Comparison of ENCODE assay signal across 8 mouse cellular contexts in the genomic region with DNA sequence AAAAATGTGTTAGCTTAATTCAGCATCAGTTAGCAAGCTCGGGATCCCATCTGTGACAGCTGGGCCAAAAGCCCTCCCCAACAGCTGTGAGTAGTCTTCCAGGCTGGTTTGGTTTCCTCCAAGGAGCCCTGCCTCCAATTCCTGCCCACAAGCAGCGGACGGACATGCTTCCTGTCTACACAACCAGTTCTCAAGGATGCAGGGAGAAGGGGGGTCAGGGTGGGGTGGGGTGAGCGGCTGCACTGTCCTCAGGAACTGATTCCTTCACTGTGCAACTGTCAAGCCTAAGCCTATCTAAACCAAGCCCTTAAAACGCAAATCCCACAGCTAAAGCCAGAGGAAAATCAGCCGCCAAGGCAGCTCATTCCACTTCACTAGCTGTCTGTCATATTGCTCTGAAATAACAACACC. TPM values are rescaled to one million over a fixed set of nuclear protein-coding genes. Genes with fewer than 3 reads are reported as not detected.
DNase-seq lines count a peak whose midpoint lies in the region; ATAC-seq lines count a peak whose summit lies in the region.

No protein-coding gene starts in this region.

- ATAC-seq in hindbrain, embryonic 16.5 days = no peak
- no peak for ATAC-seq in inflammation-experienced regulatory T-cells, adult 6 months

- DNase-seq in MN1 (ENCODE audit: low spot score) = peak; percentile 42
- DNase-seq in c-Kit-positive CD71-positive TER-119-positive erythroid progenitor cells, embryonic 14.5 days (ENCODE audit: low spot score) = peak; percentile 17
- DNase-seq in frontal cortex, postnatal 36 days (ENCODE audit: low spot score in 2 of 2) = peak; percentile 51 to 67
- peak; percentile 34 to 53 for DNase-seq in left cerebral cortex, adult 18-20 months (ENCODE audit: low spot score in 2 of 2)
- DNase-seq in lung, postnatal 25 days (ENCODE audit: low spot score) = peak; percentile 72
- DNase-seq in right cerebral cortex, postnatal 25 days = peak; percentile 41

- peaks cover 17% of the 10 kb centered on the region for H3K4me1 ChIP-seq in hindbrain, embryonic 16.5 days (ENCODE audit: control insufficient read depth, insufficient read depth, low read depth, low read length)

- H3K27me3 ChIP-seq in hindbrain, embryonic 16.5 days (replicated peaks; ENCODE audit: control insufficient read depth, insufficient read depth, low read length) = no peaks in the 10 kb centered on the region

- H3K4me2 ChIP-seq in hindbrain, embryonic 16.5 days (ENCODE audit: low read length) = peak overlapping the region; percentile 53

- WGBS in hindbrain, embryonic 16.5 days = 4% methylated on average over 6 of the region's 6 CpGs

- H3K9me3 ChIP-seq in hindbrain, embryonic 16.5 days (ENCODE audit: control insufficient read depth, low read length) = no peaks in the 10 kb centered on the region

- no peaks in the 10 kb centered on the region for H3K36me3 ChIP-seq in hindbrain, embryonic 16.5 days (ENCODE audit: control insufficient read depth, insufficient read depth, low read length)

- peak overlapping the region; percentile 81 for H3K27ac ChIP-seq in hindbrain, embryonic 16.5 days (ENCODE audit: low read depth, low read length)

- peak overlapping the region; percentile 84 for H3K9ac ChIP-seq in hindbrain, embryonic 16.5 days (ENCODE audit: low read depth, low read length)

- peak overlapping the region; percentile 65 for H3K4me3 ChIP-seq in hindbrain, embryonic 16.5 days (ENCODE audit: low read length)

RNA-seq across cellular contexts. Expression of a gene that starts 24.0 kb away (rescaled TPM):
- polyA plus RNA-seq in hindbrain, embryonic 16.5 days (2015; fragmentation: Nextera tagmentation; extraction: Ambion mirVana) = 347 and 377 TPM in 2 replicates
- 100 to 1,000 TPM; 382 to 398 TPM for total RNA-seq in left cerebral cortex, adult 18-20 months (2021)
- 10 to 100 TPM; 30.5 to 33.7 (median 32.4) TPM for polyA plus RNA-seq in inflammation-experienced regulatory T-cells, adult 6 months (2017; shearing (Covaris generic))

RNA-seq across cellular contexts. Expression of a gene that starts 51.0 kb away (rescaled TPM):
- polyA plus RNA-seq in hindbrain, embryonic 16.5 days (2015; fragmentation: Nextera tagmentation; extraction: Ambion mirVana) = 102 and 109 TPM in 2 replicates
- 10 to 100 TPM; 32.2 to 42.8 TPM for total RNA-seq in left cerebral cortex, adult 18-20 months (2021)
- polyA plus RNA-seq in inflammation-experienced regulatory T-cells, adult 6 months (2017; shearing (Covaris generic)) = not detected

Comparison
In these comparisons a context has a peak if more than half of its experiments do, and no peak if none do; other contexts are left out.
1. DNase-seq: peak in every context shown above with its lines; median percentile 72 in lung, postnatal 25 days; 59 in frontal cortex, postnatal 36 days; 44 in left cerebral cortex, adult 18-20 months; 42 in MN1; 41 in right cerebral cortex, postnatal 25 days; 17 in c-Kit-positive CD71-positive TER-119-positive erythroid progenitor cells, embryonic 14.5 days.
2. RNA of a gene that starts 24.0 kb away (polyA plus RNA-seq): 347 to 377 TPM in hindbrain, embryonic 16.5 days; 30.5 to 33.7 TPM in inflammation-experienced regulatory T-cells, adult 6 months; every median in the first group is over 10 times any median in the second.
3. RNA of a gene that starts 51.0 kb away (polyA plus RNA-seq): 102 to 109 TPM in hindbrain, embryonic 16.5 days; not detected in inflammation-experienced regulatory T-cells, adult 6 months; every median in the first group is over 10 times any median in the second.